Mouse (Mus musculus): Measurements from ENCODE around the gene Lrrc75b. TPM values are rescaled to one million over a fixed set of nuclear protein-coding genes. Genes with fewer than 3 reads are reported as not detected.

The Lrrc75b gene
- not detected in 4 replicates for total RNA-seq (2023)

GRCm38 (mm10) chr10:75559676-75560548, at the start of gene Lrrc75b:
Gene Lrrc75b (minus strand): TSS chr10:75560330.

DNA sequence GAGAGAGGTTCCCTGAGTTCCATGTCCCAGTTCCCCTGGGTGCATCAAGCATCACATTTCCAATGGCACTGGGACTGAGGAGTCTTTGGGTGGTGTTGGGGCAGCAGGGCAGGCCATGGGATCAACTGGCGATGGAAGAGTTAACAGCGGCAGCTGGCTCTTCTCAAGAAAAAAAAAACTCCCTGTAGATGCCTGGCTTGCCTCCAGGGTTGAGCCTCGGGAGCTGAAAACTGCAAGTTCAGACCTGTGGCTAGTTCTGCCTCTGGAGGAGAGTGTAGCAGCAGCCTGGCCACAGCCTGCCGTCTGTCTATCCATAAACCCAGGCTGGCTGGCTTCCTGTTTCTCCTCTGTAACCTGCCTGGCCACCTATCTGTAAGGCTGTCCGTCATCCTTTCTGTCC, 29.0 kb upstream of the Lrrc75b start, which contains the start of gene Ggt5:
TSS of gene Ggt5 (plus strand) at position 212 of the 400 bp plus-strand sequence.

DNA sequence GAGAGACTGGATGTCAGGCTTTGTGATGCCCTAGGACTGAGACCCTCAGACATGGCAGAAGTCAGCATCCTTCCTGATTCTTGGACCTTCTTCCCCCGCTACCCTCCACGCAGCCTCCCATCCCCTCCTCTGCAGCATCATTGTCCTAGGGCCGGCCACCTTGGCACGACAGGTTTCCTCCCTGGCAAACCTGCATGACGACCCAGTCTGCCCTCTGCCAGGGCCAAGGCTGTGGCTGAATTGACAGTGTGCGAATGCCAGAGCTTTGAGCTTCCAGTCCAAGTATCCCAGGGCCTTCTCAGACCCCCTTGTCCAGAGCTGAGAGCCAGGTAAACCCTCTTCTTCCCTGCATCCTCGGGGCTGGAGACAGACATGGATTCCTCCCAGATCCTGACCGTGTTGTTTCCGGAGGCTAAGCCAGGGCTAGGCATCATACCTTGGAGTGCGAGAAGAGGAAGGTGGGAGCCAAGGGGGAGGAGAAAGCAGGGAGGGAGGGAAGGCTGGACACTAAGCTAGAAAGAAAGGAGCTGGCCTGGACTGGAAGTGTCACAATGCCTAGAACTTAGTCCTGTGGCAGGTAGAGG, 1.0 kb upstream of the Lrrc75b start, which contains the start of gene Ggt1:
TSS of gene Ggt1 (plus strand) at position 534 of the 584 bp plus-strand sequence.

DNA sequence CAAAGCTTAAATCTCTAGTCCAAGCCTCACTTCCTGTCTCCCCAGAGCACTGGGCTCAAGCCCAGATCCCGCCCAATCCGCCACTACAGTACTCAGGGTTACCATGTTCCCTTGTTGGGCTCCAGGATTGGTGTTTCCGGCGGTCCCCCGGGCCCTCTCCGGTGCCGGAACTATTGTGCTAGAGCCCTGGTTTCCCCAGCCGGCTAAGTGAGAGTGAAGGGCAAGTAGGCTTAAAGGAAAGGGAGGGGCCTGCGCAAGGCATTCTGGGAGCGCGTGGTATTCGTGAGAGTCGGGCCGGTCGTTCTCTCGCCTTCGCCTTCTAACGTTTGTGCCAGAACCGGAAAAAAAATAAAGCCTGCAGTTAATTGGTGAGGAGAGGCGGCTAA, 42.4 kb downstream of the Lrrc75b start, which contains the start of gene Gucd1:
TSS of gene Gucd1 (minus strand) at position 215 of the 386 bp plus-strand sequence.

GRCm38 (mm10) chr10:75517073-75517757, 42.9 kb downstream of the Lrrc75b start, which contains the start of gene Snrpd3:
Gene Snrpd3 (plus strand): TSS chr10:75517551.

Other genes starting within 250 kb of the Lrrc75b start
- 8.8 to 12.0 TPM (median 10.1 TPM) in 4 replicates for gene Adora2a, start 243.5 kb downstream of the Lrrc75b start, total RNA-seq (2023)
- gene Upb1, start 159.2 kb downstream of the Lrrc75b start, total RNA-seq (2023): 0.56 to 1.8 TPM (median 0.82 TPM) in 4 replicates
- gene Snrpd3, start 42.8 kb downstream of the Lrrc75b start, total RNA-seq (2023): 62.7 to 87.2 TPM (median 67.2 TPM) in 4 replicates
- 80.1 to 102 TPM (median 85.7 TPM) in 4 replicates for gene Gucd1, start 42.4 kb downstream of the Lrrc75b start, total RNA-seq (2023)
- gene Ggt1, start 1.3 kb upstream of the Lrrc75b start, total RNA-seq (2023): 1.2 TPM in 1 of 4 replicates, not detected in the others
- 0.31 to 2.4 TPM (median 0.60 TPM) in 4 replicates for gene Ggt5, start 29.0 kb upstream of the Lrrc75b start, total RNA-seq (2023)
- gene Susd2, start 83.7 kb upstream of the Lrrc75b start, total RNA-seq (2023): 2.3 to 4.0 TPM (median 3.3 TPM) in 4 replicates
- 96.5 to 105 TPM (median 99.5 TPM) in 4 replicates for gene Cabin1, start 204.0 kb upstream of the Lrrc75b start, total RNA-seq (2023)
- gene Ddt, start 213.1 kb upstream of the Lrrc75b start, total RNA-seq (2023): 24.1 to 35.9 TPM (median 29.8 TPM) in 4 replicates
- gene Gm20441, start 220.6 kb upstream of the Lrrc75b start, total RNA-seq (2023): not detected in 4 replicates
- 7.6 to 9.1 TPM (median 8.3 TPM) in 4 replicates for gene Gstt3, start 221.1 kb upstream of the Lrrc75b start, total RNA-seq (2023)
- not detected in 4 replicates for gene Gstt1, start 238.3 kb upstream of the Lrrc75b start, total RNA-seq (2023)

Measured in B cell, adult 62 days (primary cell).